Mouse (Mus musculus) heart, postnatal 0 days (tissue): ENCODE results near the gene Ccdc27. TPM values are rescaled to one million over a fixed set of nuclear protein-coding genes. Genes with fewer than 3 reads are reported as not detected.

Experiments
- ATAC-seq: fragments of 200-750 bp; cut with Nextera tagmentation; 2 replicates; pipeline ENCODE4 v1.8.0; 2017; ENCODE audit warnings: low read depth, moderate number of reproducible peaks, moderate library complexity; ENCODE audit not compliant: insufficient read depth
- DNase-seq: peaks from one replicate; pipeline ENCODE4 v3.0.0-alpha.2; 2016; ENCODE audit warnings: low spot score
- H3K27ac ChIP-seq: fragments of 300-500 bp; sonication (generic); 2 replicates; pipeline ENCODE4 v1.5.1; 2014; ENCODE audit warnings: low read depth, mild to moderate bottlenecking
- H3K27me3 ChIP-seq: fragments of 300-500 bp; sonication (generic); 2 replicates; pipeline ENCODE4 v1.6.1; 2014; ENCODE audit warnings: low read length, mixed read lengths; ENCODE audit not compliant: control insufficient read depth, insufficient read depth
- H3K36me3 ChIP-seq: fragments of 300-500 bp; sonication (generic); replicated peaks from 2 replicates; pipeline ENCODE4 v1.6.1; 2014; ENCODE audit warnings: low read length, mixed read lengths; ENCODE audit not compliant: control insufficient read depth, insufficient read depth
- H3K4me1 ChIP-seq: fragments of 300-500 bp; sonication (generic); 2 replicates; pipeline ENCODE4 v1.6.1; 2014; ENCODE audit warnings: antibody characterized with exemption; ENCODE audit not compliant: control insufficient read depth, insufficient read depth
- H3K4me2 ChIP-seq: fragments of 300-500 bp; sonication (generic); 2 replicates; pipeline ENCODE4 v1.6.1; 2014; ENCODE audit warnings: low read depth, mild to moderate bottlenecking, low read length, moderate library complexity
- H3K4me3 ChIP-seq: fragments of 300-500 bp; sonication (generic); 2 replicates; pipeline ENCODE4 v1.5.1; 2014; ENCODE audit warnings: low read depth, low read length
- H3K9ac ChIP-seq: fragments of 300-500 bp; sonication (generic); replicated peaks from 2 replicates; pipeline ENCODE4 v1.6.1; 2014; ENCODE audit warnings: low read depth, low read length, mixed read lengths
- H3K9me3 ChIP-seq: fragments of 300-500 bp; sonication (generic); replicated peaks from 2 replicates; pipeline ENCODE4 v1.6.1; 2016; ENCODE audit warnings: low read length; ENCODE audit not compliant: control insufficient read depth
- CTCF ChIP-seq: IDR thresholded peaks from 2 replicates; pipeline ENCODE4 v1.5.1; 2016; ENCODE audit warnings: antibody characterized with exemption, control low read depth, low read depth
- EP300 ChIP-seq: IDR thresholded peaks from 2 replicates; pipeline ENCODE4 v1.6.1; 2016; ENCODE audit warnings: antibody characterized with exemption, low read depth
- WGBS: fragments of 180-500 bp; shearing (Covaris S2); extraction: QIAGEN DNeasy Blood & Tissue Kit; methylation state at CpG from one replicate; pipeline ENCODE4 v1.1.7; 2014; 5-methylcytosine and 5-hydroxymethylcytosine counted together
- polyA plus RNA-seq: library from polyadenylated mRNA; unstranded; fragments of >200 nt; fragmentation: Nextera tagmentation; extraction: Ambion mirVana; gene quantifications from 2 replicates; pipeline ENCODE4 v1.2.1, GENCODE M21; 2015
- total RNA-seq: library from RNA; depleted of rRNA; stranded (reverse); fragments of >200 nt; gene quantifications from 2 replicates; pipeline ENCODE4 v1.2.3, GENCODE M21; 2014; ENCODE audit warnings: low replicate concordance; rRNA removed

Gene Ccdc27
- total RNA-seq (not detected in 2 replicates), polyA plus RNA-seq (not detected in 2 replicates)

- Histone ChIP-seq H3K36me3 (no peaks in the 10 kb centered on the region), H3K27me3 (0 out of 2 replicates have a peak, but pooled peaks cover 4% of the 10 kb centered on the region), H3K4me2 (no peak within 1 kb of the TSS), H3K9me3 (no peaks in the 10 kb centered on the region), H3K4me1 (no peaks in the 10 kb centered on the region), H3K27ac (no peak within 1 kb of the TSS), H3K9ac (no peak within 1 kb of the TSS), H3K4me3 (no peak within 1 kb of the TSS)
- ATAC-seq, result no peak
- 82% methylated on average over 9 of the region's 9 CpGs for WGBS
- DNase-seq, result no peak
- TF ChIP-seq CTCF (no peak), EP300 (no peak)
Measured at GRCm38 (mm10) chr4:154042577-154042976, at the start of gene Ccdc27. Gene Ccdc27 (minus strand): TSS chr4:154042677.

GRCm38 (mm10) chr4:154091356-154091755 lies 48.9 kb upstream of the Ccdc27 start:
- no peaks in the 10 kb centered on the region for H3K4me1 ChIP-seq
- DNase-seq (no peak), ATAC-seq (no peak)
- H3K9me3 ChIP-seq, result no peaks in the 10 kb centered on the region
- TF ChIP-seq EP300 (no peak), CTCF (no peak)
- no peak overlapping the region for H3K27ac ChIP-seq
- H3K9ac ChIP-seq, result no peak overlapping the region
- H3K27me3 ChIP-seq, result 0 out of 2 replicates have a peak, but pooled peaks cover 7% of the 10 kb centered on the region
- WGBS, result 65% methylated on average over 8 of the region's 8 CpGs
- H3K4me3 ChIP-seq, result no peak overlapping the region
- no peaks in the 10 kb centered on the region for H3K36me3 ChIP-seq
- H3K4me2 ChIP-seq, result no peak overlapping the region

GRCm38 (mm10) chr4:154089205-154089604 lies 46.7 kb upstream of the Ccdc27 start:
- H3K4me3 ChIP-seq, result no peak overlapping the region
- ATAC-seq (no peak), DNase-seq (no peak)
- no peak overlapping the region for H3K9ac ChIP-seq
- no peaks in the 10 kb centered on the region for H3K4me1 ChIP-seq
- 24% methylated on average over 5 of the region's 5 CpGs for WGBS
- no peak overlapping the region for H3K27ac ChIP-seq
- H3K36me3 ChIP-seq, result no peaks in the 10 kb centered on the region
- H3K4me2 ChIP-seq, result no peak overlapping the region
- TF ChIP-seq CTCF (no peak), EP300 (no peak)
- no peaks in the 10 kb centered on the region for H3K9me3 ChIP-seq
- peaks cover 10% of the 10 kb centered on the region; the same call in 1 of the 2 replicates for H3K27me3 ChIP-seq

GRCm38 (mm10) chr4:154086436-154086835 lies 44.0 kb upstream of the Ccdc27 start:
- H3K4me2 ChIP-seq, result no peak overlapping the region
- H3K4me1 ChIP-seq, result no peaks in the 10 kb centered on the region
- no peak overlapping the region for H3K9ac ChIP-seq
- H3K27me3 ChIP-seq, result peaks cover 23% of the 10 kb centered on the region
- H3K9me3 ChIP-seq, result no peaks in the 10 kb centered on the region
- DNase-seq, result no peak
- no peak overlapping the region for H3K4me3 ChIP-seq
- ATAC-seq, result no peak
- H3K36me3 ChIP-seq, result no peaks in the 10 kb centered on the region
- TF ChIP-seq CTCF (no peak), EP300 (no peak)
- H3K27ac ChIP-seq, result no peak overlapping the region
- 77% methylated on average over 8 of the region's 8 CpGs for WGBS

- Histone ChIP-seq H3K4me3 (no peak overlapping the region), H3K27ac (no peak overlapping the region), H3K9ac (no peak overlapping the region), H3K4me2 (no peak overlapping the region), H3K9me3 (no peaks in the 10 kb centered on the region), H3K36me3 (no peaks in the 10 kb centered on the region), H3K27me3 (peaks cover 28% of the 10 kb centered on the region), H3K4me1 (no peaks in the 10 kb centered on the region)
- 57% methylated on average over 3 of the region's 3 CpGs for WGBS
- ATAC-seq (no peak), DNase-seq (no peak)
- TF ChIP-seq EP300 (no peak), CTCF (no peak)
Measured at GRCm38 (mm10) chr4:154085856-154086255, 43.4 kb upstream of the Ccdc27 start.

- H3K4me1 ChIP-seq, result no peaks in the 10 kb centered on the region
- 0% methylated on average over 1 of the region's 1 CpGs for WGBS
- no peaks in the 10 kb centered on the region for H3K36me3 ChIP-seq
- H3K27ac ChIP-seq, result no peak overlapping the region
- H3K27me3 ChIP-seq, result peaks cover 43% of the 10 kb centered on the region
- DNase-seq (no peak), ATAC-seq (no peak)
- H3K9ac ChIP-seq, result no peak overlapping the region
- H3K9me3 ChIP-seq, result no peaks in the 10 kb centered on the region
- H3K4me2 ChIP-seq, result no peak overlapping the region
- H3K4me3 ChIP-seq, result no peak overlapping the region
- TF ChIP-seq CTCF, result no peak
Measured at GRCm38 (mm10) chr4:154081974-154082373, 39.5 kb upstream of the Ccdc27 start.
